Mouse (Mus musculus) hindbrain, embryonic 10.5 days (tissue): Measurements from ENCODE around the gene Gm10447. TPM values are rescaled to one million over a fixed set of nuclear protein-coding genes. Genes with fewer than 3 reads are reported as not detected.

Experiments
- DNase-seq: peaks from one replicate; pipeline ENCODE4 v3.0.0-alpha.2; 2017; ENCODE audit warnings: low spot score
- H3K27ac ChIP-seq: fragments of 300-500 bp; sonication (generic); 2 replicates; pipeline ENCODE4 v1.5.1; 2016; ENCODE audit warnings: mild to moderate bottlenecking, moderate library complexity
- H3K27me3 ChIP-seq: fragments of 300-500 bp; sonication (generic); 2 replicates; pipeline ENCODE4 v1.6.1; 2016; ENCODE audit warnings: mild to moderate bottlenecking; ENCODE audit not compliant: poor library complexity, insufficient read depth, severe bottlenecking
- H3K36me3 ChIP-seq: fragments of 300-500 bp; sonication (generic); 2 replicates; pipeline ENCODE4 v1.6.1; 2016; ENCODE audit warnings: mild to moderate bottlenecking, moderate library complexity
- H3K4me1 ChIP-seq: fragments of 300-500 bp; sonication (generic); replicated peaks from 2 replicates; pipeline ENCODE4 v1.6.1; 2016; ENCODE audit warnings: mild to moderate bottlenecking
- H3K4me3 ChIP-seq: fragments of 300-500 bp; sonication (generic); 2 replicates; pipeline ENCODE4 v1.5.1; 2016; ENCODE audit warnings: mild to moderate bottlenecking, moderate library complexity
- H3K9me3 ChIP-seq: fragments of 300-500 bp; sonication (generic); 2 replicates; pipeline ENCODE4 v1.6.1; 2016; ENCODE audit warnings: mild to moderate bottlenecking, moderate library complexity
- WGBS: fragments of 180-500 bp; shearing (Covaris S2); methylation state at CpG from one replicate; pipeline ENCODE4 v1.1.7; 2016; 5-methylcytosine and 5-hydroxymethylcytosine counted together
- polyA plus RNA-seq: library from polyadenylated mRNA; unstranded; fragments of >200 nt; fragmentation: Nextera tagmentation; extraction: Ambion mirVana; gene quantifications from 2 replicates; pipeline ENCODE4 v1.2.1, GENCODE M21; 2016

Gene Gm10447
- polyA plus RNA-seq, 1 experiment from 2014 or later = not detected

DNA sequence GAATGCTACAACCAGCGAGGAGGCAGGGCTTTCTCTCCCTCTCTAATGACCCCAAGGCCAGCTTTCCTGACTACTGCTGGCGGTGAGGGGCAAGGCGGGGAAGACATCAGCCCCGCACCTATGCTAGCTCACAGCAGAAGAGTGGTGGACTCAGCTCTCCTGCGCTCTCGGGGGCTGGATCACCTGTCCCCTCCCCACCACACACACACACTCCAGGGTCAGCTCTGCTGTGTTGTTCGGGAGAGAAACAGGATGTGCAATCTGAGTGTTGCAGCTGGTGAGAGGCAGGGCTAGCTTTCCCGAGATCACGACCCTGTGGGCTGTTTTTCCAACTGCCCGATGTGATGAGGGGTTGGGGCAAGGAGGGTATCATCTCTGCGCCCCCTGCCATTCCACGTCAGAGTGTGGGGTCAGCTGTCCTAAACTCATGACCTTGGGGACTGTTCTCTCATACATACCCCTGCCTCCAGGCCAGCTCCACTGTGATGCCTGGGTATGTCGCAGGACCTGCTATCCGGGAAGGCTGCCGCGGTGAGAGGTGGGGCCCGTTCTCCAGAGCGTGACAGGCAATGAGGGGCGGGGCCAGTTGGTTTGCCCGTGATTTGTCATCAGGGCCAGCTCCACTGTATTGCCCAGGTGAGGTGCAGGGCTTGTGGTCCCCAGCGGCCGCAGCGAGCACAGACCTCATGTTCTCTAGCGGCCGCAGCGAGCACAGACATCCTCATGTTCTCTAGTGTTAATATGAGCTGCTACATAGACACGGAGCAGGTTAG is 30.1 kb upstream of the Gm10447 start:
- peaks cover 40% of the 10 kb centered on the region for H3K4me1 ChIP-seq
- 15% methylated on average over 27 of the region's 27 CpGs for WGBS
- H3K9me3 ChIP-seq = no peaks in the 10 kb centered on the region
- DNase-seq = peak; percentile 28
- peaks cover 92% of the 10 kb centered on the region for H3K27me3 ChIP-seq
- no peak overlapping the region for H3K27ac ChIP-seq
- no peaks in the 10 kb centered on the region for H3K36me3 ChIP-seq
- H3K4me3 ChIP-seq = peak overlapping the region; percentile 35

DNA sequence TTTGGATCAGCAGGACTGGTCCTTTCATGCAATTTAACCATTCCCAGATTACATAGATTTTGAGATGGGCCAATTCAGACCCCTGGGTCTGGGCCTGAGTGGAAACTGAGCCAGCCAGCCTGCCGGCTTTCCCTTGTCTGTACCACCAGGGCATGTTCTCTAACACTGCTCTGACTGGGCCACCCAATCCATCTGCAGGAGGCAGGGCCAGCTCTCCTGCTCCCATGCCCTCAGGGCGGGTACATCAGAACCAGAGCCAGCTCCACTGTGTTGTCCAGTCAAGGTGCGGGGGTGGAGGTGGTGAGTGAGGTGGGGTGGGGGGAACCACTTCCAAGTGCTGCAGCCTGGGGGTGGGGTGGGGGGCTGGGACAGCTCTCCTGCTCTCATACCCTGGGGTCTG is 29.4 kb upstream of the Gm10447 start:
- H3K4me3 ChIP-seq = no peak overlapping the region
- H3K27ac ChIP-seq = no peak overlapping the region
- no peaks in the 10 kb centered on the region for H3K36me3 ChIP-seq
- peaks cover 96% of the 10 kb centered on the region for H3K27me3 ChIP-seq
- WGBS = 59% methylated on average over 3 of the region's 3 CpGs
- peaks cover 34% of the 10 kb centered on the region for H3K4me1 ChIP-seq
- H3K9me3 ChIP-seq = no peaks in the 10 kb centered on the region
- no peak for DNase-seq

DNA sequence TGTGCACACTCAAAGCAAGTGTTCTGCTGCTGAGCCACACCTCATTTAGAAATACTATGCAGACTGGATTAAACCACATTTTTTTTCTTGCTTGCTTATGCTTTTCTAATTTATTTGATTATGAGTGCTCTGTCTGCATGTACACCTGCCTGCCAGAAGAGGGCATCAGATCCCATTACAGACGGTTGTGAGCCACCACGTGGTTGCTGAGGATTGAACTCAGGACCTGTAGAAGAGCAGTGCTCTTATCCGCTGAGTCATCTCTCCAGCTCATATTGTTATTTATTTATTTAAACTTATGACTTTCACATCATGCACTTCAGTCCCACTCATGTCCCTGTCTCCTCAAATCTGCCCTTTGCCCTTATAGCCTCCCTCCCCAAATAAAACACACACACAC is 28.8 kb upstream of the Gm10447 start:
- Histone ChIP-seq H3K27ac (no peak overlapping the region), H3K36me3 (no peaks in the 10 kb centered on the region), H3K9me3 (no peaks in the 10 kb centered on the region), H3K4me3 (no peak overlapping the region), H3K4me1 (peaks cover 29% of the 10 kb centered on the region), H3K27me3 (peaks cover 96% of the 10 kb centered on the region)
- 49% methylated on average over 3 of the region's 3 CpGs for WGBS
- no peak for DNase-seq

DNA sequence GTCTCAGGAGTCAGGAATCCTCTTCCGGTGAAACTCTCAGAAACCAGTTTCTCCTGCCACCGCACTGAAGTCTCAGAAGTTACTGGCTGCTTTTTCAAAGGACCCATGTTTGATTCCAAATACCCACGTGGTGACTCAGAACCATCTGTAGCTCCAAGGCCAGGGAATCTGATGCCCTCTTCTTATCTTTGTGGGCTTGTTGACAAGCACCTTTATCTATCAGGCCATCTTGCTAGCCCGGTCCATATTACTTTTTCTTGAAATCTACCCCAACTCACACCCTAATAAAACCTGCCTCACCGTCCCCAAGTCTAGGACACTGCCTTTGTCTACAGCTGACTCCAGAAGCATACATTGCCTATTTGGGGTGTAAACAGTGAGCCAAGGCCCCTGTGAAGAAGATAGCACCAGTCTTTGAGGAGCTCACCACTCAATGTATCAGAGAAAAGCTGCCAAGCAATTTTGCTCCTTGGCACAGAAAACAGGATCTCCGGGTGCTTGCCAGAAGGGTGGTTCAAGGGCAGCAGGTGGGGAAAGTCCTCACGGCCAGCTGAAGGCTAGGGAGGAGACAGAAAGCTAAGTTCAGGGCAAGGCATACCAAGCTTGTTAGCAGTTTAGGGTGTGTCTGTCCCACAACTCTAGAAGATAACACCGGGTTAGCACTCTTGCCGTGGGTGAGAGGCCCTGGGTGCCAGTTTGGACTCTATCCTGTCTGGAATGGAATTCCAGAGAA is 26.4 kb upstream of the Gm10447 start:
- 77% methylated on average over 9 of the region's 9 CpGs for WGBS

DNA sequence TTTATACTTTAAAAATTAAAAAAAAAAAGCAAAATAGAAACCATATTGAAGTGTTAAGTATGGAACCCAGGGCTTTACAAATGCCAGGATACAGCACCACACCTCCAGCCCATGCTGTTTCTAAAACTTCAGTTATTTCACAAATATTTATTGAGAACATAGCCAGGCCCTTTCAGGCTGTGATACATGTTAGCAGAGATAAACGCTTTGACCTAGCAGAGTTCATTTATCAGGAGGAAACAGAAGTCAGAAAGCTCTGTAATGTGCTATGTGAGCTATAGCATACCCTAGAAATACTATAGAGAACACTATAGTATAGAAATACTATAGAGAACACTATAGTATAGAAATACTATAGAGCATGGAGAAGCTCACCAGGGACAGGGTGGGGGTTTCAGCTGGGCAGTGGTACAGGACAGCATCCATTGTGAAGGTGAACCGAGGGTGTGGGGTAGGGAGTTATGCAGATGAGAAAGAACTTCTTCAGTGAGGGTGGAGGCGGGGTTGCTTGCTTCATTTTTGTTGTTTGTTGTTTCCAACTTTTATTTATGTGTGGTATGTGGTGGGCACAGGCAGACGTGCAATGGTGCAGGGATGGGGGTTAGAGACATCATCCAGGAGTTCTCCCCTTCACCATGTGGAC is 24.3 kb upstream of the Gm10447 start:
- peaks cover 8% of the 10 kb centered on the region for H3K9me3 ChIP-seq
- WGBS = 72% methylated on average over 4 of the region's 4 CpGs
- no peak overlapping the region for H3K4me3 ChIP-seq
- peaks cover 26% of the 10 kb centered on the region for H3K4me1 ChIP-seq
- H3K27me3 ChIP-seq = peaks cover 98% of the 10 kb centered on the region
- DNase-seq = no peak
- no peak overlapping the region for H3K27ac ChIP-seq
- H3K36me3 ChIP-seq = no peaks in the 10 kb centered on the region

More for the DNA sequence above, 26.4 kb upstream of the Gm10447 start:
- H3K4me3 ChIP-seq = no peak overlapping the region
- no peaks in the 10 kb centered on the region for H3K36me3 ChIP-seq
- no peak for DNase-seq
- peaks cover 33% of the 10 kb centered on the region for H3K4me1 ChIP-seq
- H3K9me3 ChIP-seq = peaks cover 8% of the 10 kb centered on the region
- H3K27me3 ChIP-seq = peaks cover 98% of the 10 kb centered on the region
- no peak overlapping the region for H3K27ac ChIP-seq

DNA sequence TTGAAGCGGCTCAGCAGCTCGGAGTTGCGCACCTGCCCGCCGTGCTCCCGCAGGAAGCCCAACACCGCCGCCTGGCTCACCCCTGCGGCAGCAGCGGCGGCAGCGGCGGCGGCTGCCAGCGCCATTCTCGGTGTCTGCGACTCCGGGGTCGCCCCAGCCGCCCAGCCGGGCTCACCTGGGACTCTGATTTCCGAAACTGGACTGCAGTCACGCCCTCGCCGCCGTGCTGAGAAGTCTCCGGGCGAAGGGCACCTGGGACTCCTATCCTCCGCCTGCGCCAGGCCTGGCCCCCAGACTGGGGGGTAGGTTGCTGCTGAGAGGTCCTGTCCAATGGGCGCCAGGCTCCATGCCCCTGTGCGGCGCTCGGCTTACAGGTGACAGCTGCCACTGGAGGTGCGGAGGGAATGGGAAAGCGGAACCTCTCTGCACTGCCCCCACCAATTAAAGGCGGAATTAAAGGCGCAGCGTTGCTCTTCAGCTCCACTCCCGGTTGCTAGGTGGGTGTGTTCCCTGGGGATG is 22.9 kb upstream of the Gm10447 start, which contains the start of the genes Gm9945 and Sowaha:
Gene Gm9945, plus strand, starts transcription at position 384 of the 519 bp plus-strand sequence.
Gene Sowaha, minus strand, starts transcription at position 492 of the 519 bp plus-strand sequence.
- peaks cover 37% of the 10 kb centered on the region for H3K4me1 ChIP-seq
- DNase-seq = no peak
- H3K27me3 ChIP-seq = peaks cover 98% of the 10 kb centered on the region

DNA sequence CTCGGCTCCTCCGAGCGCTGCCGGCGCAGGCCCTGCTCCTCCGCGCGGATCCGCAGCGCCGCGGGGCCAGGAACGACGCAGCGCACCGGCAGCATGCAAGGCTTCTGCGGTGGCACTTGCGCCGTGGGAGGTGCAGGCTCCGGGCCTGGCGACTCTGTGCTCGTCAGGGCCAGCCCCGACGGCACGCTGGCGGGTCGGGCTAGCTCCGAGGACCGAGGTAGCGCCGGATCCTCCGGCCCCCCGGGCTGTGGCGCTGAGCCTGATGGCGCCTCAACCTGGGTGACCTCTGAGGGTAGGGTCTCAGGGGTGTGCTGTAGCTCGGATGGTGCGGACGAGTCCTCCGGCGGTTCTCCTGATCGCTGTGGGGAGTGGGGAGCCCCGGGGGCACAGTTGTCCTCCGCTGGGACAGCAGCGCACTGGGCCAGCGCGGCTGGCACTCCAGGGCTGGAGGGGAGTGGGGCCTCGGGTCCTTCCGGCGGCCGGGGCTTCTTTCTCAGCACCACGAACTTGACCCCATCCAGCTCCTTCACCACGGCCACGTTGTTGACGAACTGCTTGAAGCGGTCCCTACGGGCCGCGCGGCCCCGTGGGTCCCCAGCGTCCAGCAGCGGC is 22.4 kb upstream of the Gm10447 start:
- WGBS = 2% methylated on average over 62 of the region's 62 CpGs
- Histone ChIP-seq H3K9me3 (peaks cover 8% of the 10 kb centered on the region), H3K27me3 (peaks cover 98% of the 10 kb centered on the region), H3K4me3 (peak overlapping the region; percentile 49), H3K27ac (peak overlapping the region; percentile 70), H3K36me3 (no peaks in the 10 kb centered on the region), H3K4me1 (peaks cover 37% of the 10 kb centered on the region)
- DNase-seq = peak; percentile 44

More for the DNA sequence above, 22.9 kb upstream of the Gm10447 start, which contains the start of the genes Gm9945 and Sowaha:
- Histone ChIP-seq H3K9me3 (peaks cover 8% of the 10 kb centered on the region), H3K4me3 (peak within 1 kb of the TSS; percentile 49), H3K36me3 (no peaks in the 10 kb centered on the region), H3K27ac (peak within 1 kb of the TSS; percentile 70)
- WGBS = 3% methylated on average over 40 of the region's 40 CpGs

DNA sequence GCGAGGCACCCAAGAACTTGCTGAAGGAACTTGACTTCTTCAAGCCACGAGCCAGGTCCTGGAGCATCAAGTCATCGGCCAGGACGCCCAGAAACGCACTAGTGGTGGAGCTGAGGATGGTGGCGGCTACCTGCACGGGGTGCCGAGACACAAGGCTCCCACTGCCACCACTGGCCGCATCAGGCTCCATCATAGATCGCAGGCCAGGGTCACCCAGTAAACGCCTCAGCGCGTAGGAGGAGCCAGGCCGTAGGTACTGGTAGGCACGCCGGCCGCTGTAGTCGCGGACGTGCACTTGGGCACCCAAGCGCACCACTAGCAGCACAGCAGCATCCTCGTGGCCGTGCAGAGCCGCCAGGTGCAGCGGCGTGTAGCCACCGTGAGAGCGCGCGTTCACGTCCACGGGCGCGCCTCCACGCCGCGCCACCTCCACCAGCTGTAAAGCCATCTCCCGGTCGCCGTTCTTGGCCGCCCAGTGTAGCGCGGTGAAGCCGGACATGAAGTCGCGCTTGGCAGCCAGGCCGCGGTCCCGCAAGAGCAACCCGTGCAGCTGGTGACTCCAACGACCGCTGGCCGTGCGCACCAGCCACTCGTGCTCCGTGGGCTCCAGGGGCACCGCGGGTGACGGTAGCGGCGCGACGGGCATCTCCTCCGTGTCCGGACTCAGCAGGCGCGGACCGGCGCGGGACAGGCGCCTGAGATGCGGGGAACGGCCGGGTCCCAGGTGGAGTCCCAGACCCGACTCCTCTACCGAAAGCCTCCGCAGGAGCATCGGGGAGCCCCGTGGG is 21.7 kb upstream of the Gm10447 start:
- WGBS = 5% methylated on average over 79 of the region's 79 CpGs
- Histone ChIP-seq H3K4me3 (peak overlapping the region; percentile 49), H3K9me3 (peaks cover 8% of the 10 kb centered on the region), H3K27ac (peak overlapping the region; percentile 70), H3K36me3 (no peaks in the 10 kb centered on the region), H3K4me1 (peaks cover 37% of the 10 kb centered on the region), H3K27me3 (peaks cover 98% of the 10 kb centered on the region)
- DNase-seq = peak; percentile 60

DNA sequence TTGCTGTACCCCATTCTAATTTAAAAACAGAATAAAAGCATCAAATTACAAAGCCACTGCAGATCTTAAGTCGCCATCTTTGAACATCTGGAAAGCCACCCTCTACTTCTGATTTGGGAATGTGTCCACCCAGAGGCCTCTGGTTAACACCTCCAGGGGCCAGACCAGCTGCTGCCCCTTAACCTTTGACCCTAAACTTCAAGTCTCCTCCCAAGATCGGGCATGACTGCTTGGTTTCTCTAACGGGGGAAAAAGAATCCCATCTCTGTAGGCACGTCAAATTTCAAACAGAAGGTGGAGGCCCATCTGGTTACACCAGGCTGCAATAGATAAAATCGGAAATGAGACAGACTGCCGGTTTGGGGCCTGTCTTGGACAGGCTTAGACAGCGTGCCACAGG is 20.9 kb upstream of the Gm10447 start:
- Histone ChIP-seq H3K36me3 (no peaks in the 10 kb centered on the region), H3K4me1 (peaks cover 37% of the 10 kb centered on the region), H3K4me3 (0 out of 2 replicates have a peak overlapping the region, but pooled peaks have one; percentile 49), H3K27me3 (peaks cover 99% of the 10 kb centered on the region), H3K9me3 (peaks cover 8% of the 10 kb centered on the region), H3K27ac (no peak overlapping the region)
- 37% methylated on average over 7 of the region's 7 CpGs for WGBS
- DNase-seq = no peak

DNA sequence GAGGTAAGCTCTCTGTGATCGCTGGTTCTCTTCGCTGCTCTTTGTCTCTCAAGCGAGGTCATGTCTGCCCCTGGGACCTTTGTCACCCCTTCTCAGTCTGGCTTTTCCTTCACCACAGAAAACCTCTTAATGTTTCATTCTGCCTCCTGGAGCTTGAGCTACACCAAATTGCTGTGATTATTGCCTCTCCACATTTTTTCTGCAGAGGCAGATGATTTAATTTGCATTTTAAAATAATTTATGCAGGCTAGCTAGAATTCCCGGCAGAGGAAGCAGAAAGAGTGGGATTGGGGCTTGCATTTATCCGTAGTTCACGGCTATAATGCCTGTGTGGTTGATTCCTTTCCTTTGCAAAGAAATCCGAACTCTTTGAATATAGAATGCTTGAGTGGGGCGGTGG is 18.7 kb upstream of the Gm10447 start:
- 24% methylated on average over 8 of the region's 8 CpGs for WGBS
- no peak for DNase-seq
- Histone ChIP-seq H3K4me3 (peak overlapping the region; percentile 28), H3K27ac (0 out of 2 replicates have a peak overlapping the region, but pooled peaks have one; percentile 23), H3K4me1 (peaks cover 45% of the 10 kb centered on the region), H3K36me3 (no peaks in the 10 kb centered on the region), H3K9me3 (peaks cover 8% of the 10 kb centered on the region), H3K27me3 (peaks cover 100% of the 10 kb centered on the region)

DNA sequence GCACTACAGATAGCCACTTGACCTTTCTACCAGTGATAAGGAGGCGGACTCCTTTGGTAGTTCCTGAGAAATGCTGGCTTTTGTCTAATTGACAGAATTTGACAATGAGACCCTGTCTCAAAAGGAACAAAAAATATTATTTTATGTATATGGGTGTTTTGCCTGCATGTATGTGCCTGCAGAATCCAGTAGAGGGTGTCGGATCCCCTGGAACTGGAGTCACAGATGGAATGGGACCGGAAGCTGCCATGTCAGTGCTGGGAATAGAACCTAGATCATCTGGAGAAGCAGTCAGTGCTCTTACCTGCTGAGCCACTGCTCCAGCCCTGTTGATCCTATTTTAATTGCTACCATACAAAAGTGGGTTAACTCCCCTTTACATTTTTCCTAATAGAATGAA is 15.8 kb upstream of the Gm10447 start:
- no peaks in the 10 kb centered on the region for H3K36me3 ChIP-seq
- peaks cover 37% of the 10 kb centered on the region for H3K4me1 ChIP-seq
- no peaks in the 10 kb centered on the region for H3K9me3 ChIP-seq
- no peak overlapping the region for H3K4me3 ChIP-seq
- H3K27me3 ChIP-seq = peaks cover 97% of the 10 kb centered on the region
- H3K27ac ChIP-seq = no peak overlapping the region
- DNase-seq = no peak
- 76% methylated on average over 3 of the region's 3 CpGs for WGBS
